Mouse (Mus musculus) ES-Bruce4 (cell line): ENCODE measurements at regions not wholly inside any gene's neighbourhood (a gene's known extent, or its start where the extent isn't known, plus 50 kb on each side); places are given as distances from the start of the nearest gene placed in this dataset.

Source experiments
- H3K27ac ChIP-seq: 2 replicates; pipeline ENCODE4 v1.5.1; 2012; ENCODE audit warnings: low read length, inconsistent platforms; ENCODE audit not compliant: insufficient read depth
- H3K27me3 ChIP-seq: 2 replicates; pipeline ENCODE4 v1.6.1; 2012; ENCODE audit warnings: mild to moderate bottlenecking, low read length, inconsistent platforms; ENCODE audit not compliant: control insufficient read depth, poor library complexity, insufficient read depth, severe bottlenecking
- H3K36me3 ChIP-seq: 2 replicates; pipeline ENCODE4 v1.6.1; 2012; ENCODE audit warnings: inconsistent platforms, mild to moderate bottlenecking, low read length, moderate library complexity; ENCODE audit not compliant: control insufficient read depth, poor library complexity, insufficient read depth, severe bottlenecking
- H3K4me1 ChIP-seq: one replicate; pipeline ENCODE4 v1.8.1; 2011; ENCODE audit warnings: low read length; ENCODE audit not compliant: control insufficient read depth, insufficient read depth
- H3K4me3 ChIP-seq: 2 replicates; pipeline ENCODE4 v1.5.1; 2011; ENCODE audit warnings: low read depth, mild to moderate bottlenecking, low read length
- H3K9ac ChIP-seq: 2 replicates; pipeline ENCODE4 v1.6.1; 2012; ENCODE audit warnings: low read depth, mild to moderate bottlenecking, inconsistent platforms; ENCODE audit not compliant: poor library complexity, severe bottlenecking
- H3K9me3 ChIP-seq: replicated peaks from 2 replicates; pipeline ENCODE4 v1.6.1; 2012; ENCODE audit warnings: mild to moderate bottlenecking, low read length, inconsistent platforms; ENCODE audit not compliant: control insufficient read depth, poor library complexity, insufficient read depth, severe bottlenecking
- CTCF ChIP-seq: IDR thresholded peaks from one replicate; pipeline ENCODE4 v1.8.1; 2011; ENCODE audit warnings: low read depth, low read length
- EP300 ChIP-seq: IDR thresholded peaks from 2 replicates; pipeline ENCODE4 v1.6.1; 2011; ENCODE audit warnings: low read depth, low read length; ENCODE audit not compliant: insufficient read depth
- POLR2A ChIP-seq: IDR thresholded peaks from one replicate; pipeline ENCODE4 v1.8.1; 2011; ENCODE audit warnings: low read length; ENCODE audit not compliant: insufficient read depth

GRCm38 (mm10) chr5:35221451-35222305, 56.4 kb upstream of the Adra2c start:
- no peak overlapping the region for H3K27ac ChIP-seq
- H3K9me3 ChIP-seq = no peaks in the 10 kb centered on the region
- TF ChIP-seq CTCF = no peak
- TF ChIP-seq POLR2A = no peak
- no peak for TF ChIP-seq EP300
- H3K4me3 ChIP-seq = no peak overlapping the region
- no peaks in the 10 kb centered on the region for H3K36me3 ChIP-seq
- no peaks in the 10 kb centered on the region for H3K4me1 ChIP-seq
- H3K9ac ChIP-seq = no peak overlapping the region
- no peaks in the 10 kb centered on the region for H3K27me3 ChIP-seq

GRCm38 (mm10) chr5:35216271-35216670, 61.8 kb upstream of the Adra2c start:
- no peaks in the 10 kb centered on the region for H3K36me3 ChIP-seq
- TF ChIP-seq EP300 (no peak), POLR2A (no peak), CTCF (no peak)
- H3K9me3 ChIP-seq = no peaks in the 10 kb centered on the region
- no peak overlapping the region for H3K4me3 ChIP-seq
- H3K27ac ChIP-seq = no peak overlapping the region
- no peak overlapping the region for H3K9ac ChIP-seq
- H3K4me1 ChIP-seq = no peaks in the 10 kb centered on the region
- H3K27me3 ChIP-seq = no peaks in the 10 kb centered on the region

- Histone ChIP-seq H3K36me3 (no peaks in the 10 kb centered on the region), H3K27me3 (no peaks in the 10 kb centered on the region), H3K9me3 (no peaks in the 10 kb centered on the region), H3K4me3 (no peak overlapping the region), H3K4me1 (no peaks in the 10 kb centered on the region), H3K27ac (no peak overlapping the region), H3K9ac (no peak overlapping the region)
- TF ChIP-seq POLR2A (no peak), EP300 (no peak), CTCF (no peak)
These were observed 62.5 kb upstream of the Adra2c start for GRCm38 (mm10) chr5:35215480-35216195.

DNA sequence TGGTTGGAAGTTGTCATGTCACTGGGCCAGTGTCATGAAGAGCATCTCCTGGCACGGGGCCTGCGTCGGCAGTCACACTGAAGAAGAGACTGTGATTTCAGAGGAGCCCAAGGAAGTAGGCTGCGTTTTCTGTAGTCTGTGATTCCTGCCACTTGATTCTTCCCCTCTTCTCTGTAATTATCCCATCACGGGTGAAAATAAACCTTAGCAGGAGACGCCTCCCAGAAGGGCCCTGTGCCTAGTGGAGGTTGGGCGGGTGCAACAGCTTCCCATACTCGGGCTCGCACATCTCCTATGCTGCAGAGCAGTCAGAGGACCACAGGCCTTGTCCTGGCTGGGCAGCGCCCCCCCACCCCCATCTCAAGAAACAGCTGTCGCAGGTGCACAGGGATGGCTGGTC, 63.1 kb upstream of the Adra2c start:
- H3K9me3 ChIP-seq = no peaks in the 10 kb centered on the region
- TF ChIP-seq EP300 (no peak), CTCF (no peak), POLR2A (no peak)
- H3K9ac ChIP-seq = no peak overlapping the region
- H3K27ac ChIP-seq = no peak overlapping the region
- H3K4me3 ChIP-seq = no peak overlapping the region
- no peaks in the 10 kb centered on the region for H3K27me3 ChIP-seq
- H3K36me3 ChIP-seq = no peaks in the 10 kb centered on the region
- H3K4me1 ChIP-seq = no peaks in the 10 kb centered on the region

DNA sequence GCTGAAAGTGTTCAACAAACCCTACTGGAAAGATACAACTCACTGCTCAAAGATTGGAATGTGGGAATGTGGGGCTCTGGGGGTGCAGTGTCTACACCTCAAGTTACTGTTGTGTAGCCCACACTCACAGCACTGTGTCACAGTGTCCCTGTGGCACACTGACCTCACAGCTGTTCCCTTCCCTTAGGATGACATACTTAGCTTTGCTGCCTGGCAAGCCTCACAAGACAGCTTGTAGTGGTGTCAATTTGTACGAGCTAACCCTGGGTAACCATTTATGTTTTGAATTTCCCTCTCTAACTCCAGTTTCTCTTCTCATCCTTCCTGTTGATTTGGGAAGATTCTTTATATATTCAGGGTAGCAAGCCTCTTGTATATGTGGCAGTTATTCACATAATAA, 68.8 kb upstream of the Adra2c start:
- no peaks in the 10 kb centered on the region for H3K36me3 ChIP-seq
- no peaks in the 10 kb centered on the region for H3K4me1 ChIP-seq
- TF ChIP-seq CTCF (no peak), EP300 (no peak), POLR2A (no peak)
- no peaks in the 10 kb centered on the region for H3K9me3 ChIP-seq
- no peak overlapping the region for H3K9ac ChIP-seq
- H3K4me3 ChIP-seq = no peak overlapping the region
- H3K27ac ChIP-seq = no peak overlapping the region
- H3K27me3 ChIP-seq = no peaks in the 10 kb centered on the region

- no peaks in the 10 kb centered on the region for H3K4me1 ChIP-seq
These were observed 74.1 kb upstream of the Adra2c start for GRCm38 (mm10) chr5:35204049-35204448.

More at GRCm38 (mm10) chr5:35204049-35204448, 74.1 kb upstream of the Adra2c start:
- no peaks in the 10 kb centered on the region for H3K27me3 ChIP-seq
- TF ChIP-seq POLR2A (no peak), EP300 (no peak), CTCF (no peak)
- no peak overlapping the region for H3K27ac ChIP-seq
- H3K9ac ChIP-seq = no peak overlapping the region
- H3K4me3 ChIP-seq = no peak overlapping the region
- H3K9me3 ChIP-seq = no peaks in the 10 kb centered on the region
- no peaks in the 10 kb centered on the region for H3K36me3 ChIP-seq
